Mouse (Mus musculus): ENCODE measurements around the gene 1700093K21Rik.
"Not testable (repeated sequence)": the region's sequence is repeated elsewhere in the genome, so short reads cannot be mapped to it uniquely, and the experiment has no call there.

1700093K21Rik gene

GRCm38 (mm10) chr11:23520473-23521205, at the start of gene 1700093K21Rik:
Gene 1700093K21Rik (minus strand): TSS chr11:23521155.
- DNase-seq (ENCODE audit: low read depth, low spot score): no peak

GRCm38 (mm10) chr11:23570130-23570529, 49.2 kb upstream of the 1700093K21Rik start:
- no peak for DNase-seq (ENCODE audit: low read depth, low spot score)

GRCm38 (mm10) chr11:23565761-23566160, 44.8 kb upstream of the 1700093K21Rik start:
- peak; percentile 54 for DNase-seq (ENCODE audit: low read depth, low spot score)

- DNase-seq (ENCODE audit: low read depth, low spot score): no peak
Observed at GRCm38 (mm10) chr11:23557039-23557630, 36.2 kb upstream of the 1700093K21Rik start.

GRCm38 (mm10) chr11:23537446-23537845, 16.5 kb upstream of the 1700093K21Rik start:
- DNase-seq (ENCODE audit: low read depth, low spot score): no peak

GRCm38 (mm10) chr11:23518981-23519380, 2.0 kb downstream of the 1700093K21Rik start:
- DNase-seq (ENCODE audit: low read depth, low spot score): no peak

GRCm38 (mm10) chr11:23515315-23515714, 5.6 kb downstream of the 1700093K21Rik start:
- DNase-seq (ENCODE audit: low read depth, low spot score): no peak

- DNase-seq (ENCODE audit: low read depth, low spot score): not testable (repeated sequence)
Observed at GRCm38 (mm10) chr11:23514785-23515184, 6.2 kb downstream of the 1700093K21Rik start.

- not testable (repeated sequence) for DNase-seq (ENCODE audit: low read depth, low spot score)
Observed at GRCm38 (mm10) chr11:23504801-23505200, 16.2 kb downstream of the 1700093K21Rik start.

- DNase-seq (ENCODE audit: low read depth, low spot score): peak; percentile 5
Observed at GRCm38 (mm10) chr11:23498609-23499008, 22.3 kb downstream of the 1700093K21Rik start.

- DNase-seq (ENCODE audit: low read depth, low spot score): peak; percentile 94
Observed at GRCm38 (mm10) chr11:23497718-23498509, 23.0 kb downstream of the 1700093K21Rik start, which contains the start of gene Ahsa2. Gene Ahsa2 (minus strand): TSS chr11:23498030.

- peak; percentile 44 for DNase-seq (ENCODE audit: low read depth, low spot score)
Observed at GRCm38 (mm10) chr11:23497335-23497717, 23.6 kb downstream of the 1700093K21Rik start.

- peak; percentile 8 for DNase-seq (ENCODE audit: low read depth, low spot score)
Observed at GRCm38 (mm10) chr11:23496661-23497060, 24.3 kb downstream of the 1700093K21Rik start.

GRCm38 (mm10) chr11:23495231-23495630, 25.7 kb downstream of the 1700093K21Rik start:
- no peak for DNase-seq (ENCODE audit: low read depth, low spot score)

- DNase-seq (ENCODE audit: low read depth, low spot score): no peak
Observed at GRCm38 (mm10) chr11:23492048-23492790, 28.7 kb downstream of the 1700093K21Rik start.

- DNase-seq (ENCODE audit: low read depth, low spot score): no peak
Observed at GRCm38 (mm10) chr11:23489955-23490354, 31.0 kb downstream of the 1700093K21Rik start.
